Mouse (Mus musculus): Measurements from ENCODE around the gene Hist1h1t. TPM values are rescaled to one million over a fixed set of nuclear protein-coding genes. Genes with fewer than 3 reads are reported as not detected.

The Hist1h1t gene
- polyA plus RNA-seq, 1 experiment: not detected

GRCm38 (mm10) chr13:23743215-23743614 lies 47.6 kb downstream of the Hist1h1t start:
- peaks cover 40% of the 10 kb centered on the region for H3K4me1 ChIP-seq

GRCm38 (mm10) chr13:23743963-23744362 lies 48.3 kb downstream of the Hist1h1t start:
- H3K4me1 ChIP-seq: peaks cover 46% of the 10 kb centered on the region
- no peaks in the 10 kb centered on the region for H3K36me3 ChIP-seq (replicated peaks; ENCODE audit: low read length)
- H3K27me3 ChIP-seq (replicated peaks): no peaks in the 10 kb centered on the region
- no peaks in the 10 kb centered on the region for H3K9me3 ChIP-seq
- peak overlapping the region; percentile 67 for H3K4me3 ChIP-seq (replicated peaks)
- TF ChIP-seq GATA1 (IDR thresholded peaks at IDR 0.05; ENCODE audit: borderline replicate concordance, low read length) (no peak), FLI1 (IDR thresholded peaks at IDR 0.05; ENCODE audit: low read length) (no peak)

More at GRCm38 (mm10) chr13:23743215-23743614, 47.6 kb downstream of the Hist1h1t start:
- H3K4me3 ChIP-seq (replicated peaks): no peak overlapping the region
- no peaks in the 10 kb centered on the region for H3K9me3 ChIP-seq
- TF ChIP-seq GATA1 (IDR thresholded peaks at IDR 0.05; ENCODE audit: borderline replicate concordance, low read length) (no peak), FLI1 (IDR thresholded peaks at IDR 0.05; ENCODE audit: low read length) (no peak)
- no peaks in the 10 kb centered on the region for H3K27me3 ChIP-seq (replicated peaks)
- H3K36me3 ChIP-seq (replicated peaks; ENCODE audit: low read length): no peaks in the 10 kb centered on the region

GRCm38 (mm10) chr13:23744421-23745380 lies 49.1 kb downstream of the Hist1h1t start:
- Histone ChIP-seq H3K4me3 (replicated peaks) (peak overlapping the region; percentile 86), H3K27me3 (replicated peaks) (no peaks in the 10 kb centered on the region), H3K4me1 (peaks cover 48% of the 10 kb centered on the region), H3K9me3 (no peaks in the 10 kb centered on the region), H3K36me3 (replicated peaks; ENCODE audit: low read length) (no peaks in the 10 kb centered on the region)
- no peak for TF ChIP-seq FLI1 (IDR thresholded peaks at IDR 0.05; ENCODE audit: low read length)
- TF ChIP-seq GATA1 (IDR thresholded peaks at IDR 0.05; ENCODE audit: borderline replicate concordance, low read length): no peak

- peaks cover 53% of the 10 kb centered on the region for H3K4me1 ChIP-seq
- H3K27me3 ChIP-seq (replicated peaks): no peaks in the 10 kb centered on the region
- no peak for TF ChIP-seq GATA1 (IDR thresholded peaks at IDR 0.05; ENCODE audit: borderline replicate concordance, low read length)
- TF ChIP-seq FLI1 (IDR thresholded peaks at IDR 0.05; ENCODE audit: low read length): no peak
- no peaks in the 10 kb centered on the region for H3K9me3 ChIP-seq
- peak within 1 kb of the TSS; percentile 90 for H3K4me3 ChIP-seq (replicated peaks)
- no peaks in the 10 kb centered on the region for H3K36me3 ChIP-seq (replicated peaks; ENCODE audit: low read length)
Observed at GRCm38 (mm10) chr13:23745381-23746161, 50.0 kb downstream of the Hist1h1t start, which contains the start of gene Hist1h3c. TSS of gene Hist1h3c (minus strand) at chr13:23745602.

Other genes with a start within 250 kb of the Hist1h1t start
- not detected in 2 replicates for gene Btn1a1, start 229.9 kb upstream of the Hist1h1t start, polyA plus RNA-seq (2012; ENCODE audit: insufficient read depth, low replicate concordance)
- not detected in 2 replicates for gene Btn2a2, start 207.0 kb upstream of the Hist1h1t start, polyA plus RNA-seq (2012; ENCODE audit: insufficient read depth, low replicate concordance)
- gene Hist1h4h, start 164.8 kb upstream of the Hist1h1t start, polyA plus RNA-seq (2012; ENCODE audit: insufficient read depth, low replicate concordance): 443 and 574 TPM in 2 replicates
- gene Hist1h2af, start 161.9 kb upstream of the Hist1h1t start, polyA plus RNA-seq (2012; ENCODE audit: insufficient read depth, low replicate concordance): 37.2 and 163 TPM in 2 replicates
- gene Hist1h3g, start 160.4 kb upstream of the Hist1h1t start, polyA plus RNA-seq (2012; ENCODE audit: insufficient read depth, low replicate concordance): 5.7 and 16.4 TPM in 2 replicates
- 1.4 and 2.0 TPM in 2 replicates for gene Hist1h2bh, start 152.4 kb upstream of the Hist1h1t start, polyA plus RNA-seq (2012; ENCODE audit: insufficient read depth, low replicate concordance)
- gene Hist1h3f, start 151.8 kb upstream of the Hist1h1t start, polyA plus RNA-seq (2012; ENCODE audit: insufficient read depth, low replicate concordance): 7.0 TPM in 1 of 2 replicates, not detected in the other
- 8.9 and 30.2 TPM in 2 replicates for gene Hist1h4f, start 144.2 kb upstream of the Hist1h1t start, polyA plus RNA-seq (2012; ENCODE audit: insufficient read depth, low replicate concordance)
- gene Hist1h1d, start 142.6 kb upstream of the Hist1h1t start, polyA plus RNA-seq (2012; ENCODE audit: insufficient read depth, low replicate concordance): 0.36 and 2.1 TPM in 2 replicates
- 17.9 and 26.5 TPM in 2 replicates for gene Hist1h3e, start 133.4 kb upstream of the Hist1h1t start, polyA plus RNA-seq (2012; ENCODE audit: insufficient read depth, low replicate concordance)
- gene Hist1h2ae, start 124.6 kb upstream of the Hist1h1t start, polyA plus RNA-seq (2012; ENCODE audit: insufficient read depth, low replicate concordance): 13.6 and 16.0 TPM in 2 replicates
- 16.8 and 28.8 TPM in 2 replicates for gene Hist1h2bg, start 124.4 kb upstream of the Hist1h1t start, polyA plus RNA-seq (2012; ENCODE audit: insufficient read depth, low replicate concordance)
- 7.6 and 73.0 TPM in 2 replicates for gene Hist1h2bf, start 121.6 kb upstream of the Hist1h1t start, polyA plus RNA-seq (2012; ENCODE audit: insufficient read depth, low replicate concordance)
- gene Hist1h2ad, start 121.4 kb upstream of the Hist1h1t start, polyA plus RNA-seq (2012; ENCODE audit: insufficient read depth, low replicate concordance): 9.6 TPM in 1 of 2 replicates, not detected in the other
- 4.6 and 5.9 TPM in 2 replicates for gene Hist1h3d, start 120.1 kb upstream of the Hist1h1t start, polyA plus RNA-seq (2012; ENCODE audit: insufficient read depth, low replicate concordance)
- gene Hist1h4d, start 114.2 kb upstream of the Hist1h1t start, polyA plus RNA-seq (2012; ENCODE audit: insufficient read depth, low replicate concordance): 16.4 and 20.4 TPM in 2 replicates
- gene Hist1h2be, start 74.7 kb upstream of the Hist1h1t start, polyA plus RNA-seq (2012; ENCODE audit: insufficient read depth, low replicate concordance): 1.1 and 1.9 TPM in 2 replicates
- gene Hist1h1e, start 73.3 kb upstream of the Hist1h1t start, polyA plus RNA-seq (2012; ENCODE audit: insufficient read depth, low replicate concordance): 4.7 and 22.2 TPM in 2 replicates
- 3.6 and 4.7 TPM in 2 replicates for gene Hist1h2ac, start 11.9 kb upstream of the Hist1h1t start, polyA plus RNA-seq (2012; ENCODE audit: insufficient read depth, low replicate concordance)
- gene Hist1h2bc, start 11.6 kb upstream of the Hist1h1t start, polyA plus RNA-seq (2012; ENCODE audit: insufficient read depth, low replicate concordance): 148 and 151 TPM in 2 replicates
- gene Hist1h4c, start 2.6 kb downstream of the Hist1h1t start, polyA plus RNA-seq (2012; ENCODE audit: insufficient read depth, low replicate concordance): 4.0 and 19.8 TPM in 2 replicates
- 10.7 TPM in 1 of 2 replicates, not detected in the other for gene Hfe, start 15.0 kb downstream of the Hist1h1t start, polyA plus RNA-seq (2012; ENCODE audit: insufficient read depth, low replicate concordance)
- gene Hist1h1c, start 43.0 kb downstream of the Hist1h1t start, polyA plus RNA-seq (2012; ENCODE audit: insufficient read depth, low replicate concordance): 353 and 402 TPM in 2 replicates
- gene Hist1h3c, start 49.8 kb downstream of the Hist1h1t start, polyA plus RNA-seq (2012; ENCODE audit: insufficient read depth, low replicate concordance): 12.6 TPM in 1 of 2 replicates, not detected in the other
- gene Hist1h2bb, start 50.9 kb downstream of the Hist1h1t start, polyA plus RNA-seq (2012; ENCODE audit: insufficient read depth, low replicate concordance): 7.4 TPM in 1 of 2 replicates, not detected in the other
- 16.0 and 17.5 TPM in 2 replicates for gene Hist1h2ab, start 55.3 kb downstream of the Hist1h1t start, polyA plus RNA-seq (2012; ENCODE audit: insufficient read depth, low replicate concordance)
- 9.9 and 14.5 TPM in 2 replicates for gene Hist1h3b, start 56.5 kb downstream of the Hist1h1t start, polyA plus RNA-seq (2012; ENCODE audit: insufficient read depth, low replicate concordance)
- gene Hist1h4b, start 61.2 kb downstream of the Hist1h1t start, polyA plus RNA-seq (2012; ENCODE audit: insufficient read depth, low replicate concordance): 17.4 and 40.7 TPM in 2 replicates
- gene Hist1h4a, start 65.4 kb downstream of the Hist1h1t start, polyA plus RNA-seq (2012; ENCODE audit: insufficient read depth, low replicate concordance): 30.3 and 45.4 TPM in 2 replicates
- gene Hist1h3a, start 66.6 kb downstream of the Hist1h1t start, polyA plus RNA-seq (2012; ENCODE audit: insufficient read depth, low replicate concordance): 6.6 and 7.4 TPM in 2 replicates
- gene Hist1h1a, start 67.9 kb downstream of the Hist1h1t start, polyA plus RNA-seq (2012; ENCODE audit: insufficient read depth, low replicate concordance): 3.3 and 3.5 TPM in 2 replicates
- gene Trim38, start 74.1 kb downstream of the Hist1h1t start, polyA plus RNA-seq (2012; ENCODE audit: insufficient read depth, low replicate concordance): not detected in 2 replicates
- not detected in 2 replicates for gene Slc17a2, start 111.2 kb downstream of the Hist1h1t start, polyA plus RNA-seq (2012; ENCODE audit: insufficient read depth, low replicate concordance)
- gene Slc17a3, start 143.6 kb downstream of the Hist1h1t start, polyA plus RNA-seq (2012; ENCODE audit: insufficient read depth, low replicate concordance): not detected in 2 replicates
- gene Slc17a1, start 171.9 kb downstream of the Hist1h1t start, polyA plus RNA-seq (2012; ENCODE audit: insufficient read depth, low replicate concordance): not detected in 2 replicates
- gene Slc17a4, start 219.2 kb downstream of the Hist1h1t start, polyA plus RNA-seq (2012; ENCODE audit: insufficient read depth, low replicate concordance): not detected in 2 replicates
- not detected in 2 replicates for gene Hist1h2ba, start 238.3 kb downstream of the Hist1h1t start, polyA plus RNA-seq (2012; ENCODE audit: insufficient read depth, low replicate concordance)
- gene Hist1h2aa, start 238.6 kb downstream of the Hist1h1t start, polyA plus RNA-seq (2012; ENCODE audit: insufficient read depth, low replicate concordance): not detected in 2 replicates

All from megakaryocyte, embryonic 14.5 days (primary cell).